Mouse (Mus musculus) embryo, embryonic 11 days (tissue): ENCODE measurements at regions not wholly inside any gene's neighbourhood (a gene's known extent, or its start where the extent isn't known, plus 50 kb on each side); places are given as distances from the start of the nearest gene placed in this dataset.

ENCODE experiments used
- DNase-seq: peaks from one replicate; pipeline ENCODE4 v3.0.0-alpha.2; 2015

- DNase-seq = no peak
Observed at GRCm38 (mm10) chr3:156423100-156423499, 138.5 kb upstream of the Negr1 start.

DNA sequence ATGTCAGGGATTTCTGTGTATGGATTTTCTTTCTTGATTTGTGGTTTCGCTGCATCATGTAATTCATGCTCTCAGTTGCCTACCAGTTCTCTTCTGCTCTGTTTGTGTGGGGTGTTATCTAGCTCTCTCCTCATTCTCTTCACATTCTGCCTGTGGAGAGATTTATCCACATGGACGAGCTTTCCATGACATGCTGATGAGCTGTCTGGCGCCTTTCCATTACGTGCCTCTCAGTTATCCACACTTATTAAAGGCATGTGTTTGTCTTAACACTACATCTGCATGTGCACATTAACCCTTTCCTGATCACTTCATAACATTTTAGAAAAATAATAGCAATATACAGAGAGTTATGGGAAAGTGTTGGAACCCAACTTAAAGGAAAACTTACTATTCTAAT is 106.6 kb upstream of the Negr1 start:
- no peak for DNase-seq

- no peak for DNase-seq
Observed at GRCm38 (mm10) chr3:156463299-156463698, 98.3 kb upstream of the Negr1 start.

GRCm38 (mm10) chr3:156465601-156466000 is 96.0 kb upstream of the Negr1 start:
- no peak for DNase-seq

- DNase-seq = no peak
Observed at GRCm38 (mm10) chr3:156472665-156473064, 88.9 kb upstream of the Negr1 start.
